Mouse (Mus musculus): Measurements from ENCODE around the gene Tm4sf19.

Gene Tm4sf19

DNA sequence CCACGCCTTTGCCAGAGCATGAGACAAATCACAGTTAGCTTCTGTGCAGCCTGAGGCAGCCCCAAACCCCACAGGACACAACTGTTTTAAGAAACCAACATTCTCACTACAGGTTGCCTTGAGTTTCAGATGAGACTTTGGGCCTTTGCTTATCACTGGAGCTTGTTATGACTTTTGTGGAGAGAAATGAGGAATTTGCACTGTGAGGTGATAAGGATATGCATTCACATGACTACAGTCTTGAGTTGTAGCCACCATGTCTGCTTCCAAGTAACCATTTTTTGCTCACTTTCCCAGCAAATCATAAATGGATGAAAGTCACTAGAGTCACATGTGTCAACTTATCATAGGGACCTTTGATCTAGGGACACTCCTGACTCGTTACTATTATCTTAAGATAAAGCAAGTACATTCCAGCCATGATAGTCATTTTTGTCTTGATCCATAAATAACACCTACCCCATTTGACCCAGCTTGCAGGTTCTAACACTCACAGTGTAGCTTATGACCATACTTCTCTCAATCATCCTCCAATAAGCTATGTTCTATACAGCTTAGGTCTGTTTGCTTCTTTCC, 46.3 kb downstream of the Tm4sf19 start:
- TF ChIP-seq GATA4 (IDR thresholded peaks at IDR 0.05; ENCODE audit: insufficient replicate concordance, low read length), result no peak

DNA sequence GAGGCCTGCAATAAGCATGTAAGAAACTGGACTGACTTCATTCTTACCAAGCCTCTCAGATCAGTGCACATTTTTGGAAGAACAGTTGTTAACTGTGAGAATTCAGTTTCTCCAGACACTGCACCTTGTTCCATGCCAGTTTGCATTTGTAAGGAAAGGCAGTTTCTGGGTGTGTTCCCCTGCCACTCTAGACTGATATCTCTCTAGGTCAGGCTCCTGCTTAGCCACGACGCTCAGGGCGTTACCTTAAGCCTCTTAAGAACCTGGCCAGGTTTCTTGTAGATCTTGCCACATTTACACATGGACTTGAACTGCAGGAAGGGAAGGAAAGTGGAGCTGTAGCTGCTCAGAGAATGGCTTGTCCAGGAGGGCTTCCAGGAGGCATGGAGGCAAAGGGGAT, 49.4 kb downstream of the Tm4sf19 start:
- no peak for TF ChIP-seq GATA4 (IDR thresholded peaks at IDR 0.05; ENCODE audit: insufficient replicate concordance, low read length)

DNA sequence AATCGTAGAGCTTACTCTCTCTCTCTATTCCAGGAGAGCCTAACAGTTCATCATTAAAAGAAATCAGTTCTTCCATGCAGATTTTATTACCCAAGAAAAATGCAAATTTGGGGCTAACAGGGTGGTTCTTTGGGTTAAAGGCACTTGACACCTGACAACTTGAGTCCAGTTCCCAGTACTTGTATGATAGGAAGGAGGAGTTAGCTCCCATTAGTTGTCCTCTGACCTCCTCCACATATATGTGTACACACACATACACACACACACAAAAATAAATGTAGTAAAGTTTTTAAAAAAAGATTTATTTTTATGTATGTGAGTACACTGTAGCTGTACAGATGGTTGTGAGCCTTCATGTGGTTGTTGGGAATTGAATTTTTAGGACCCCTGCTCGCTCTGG, 49.8 kb downstream of the Tm4sf19 start:
- no peak for TF ChIP-seq GATA4 (IDR thresholded peaks at IDR 0.05; ENCODE audit: insufficient replicate concordance, low read length)

DNA sequence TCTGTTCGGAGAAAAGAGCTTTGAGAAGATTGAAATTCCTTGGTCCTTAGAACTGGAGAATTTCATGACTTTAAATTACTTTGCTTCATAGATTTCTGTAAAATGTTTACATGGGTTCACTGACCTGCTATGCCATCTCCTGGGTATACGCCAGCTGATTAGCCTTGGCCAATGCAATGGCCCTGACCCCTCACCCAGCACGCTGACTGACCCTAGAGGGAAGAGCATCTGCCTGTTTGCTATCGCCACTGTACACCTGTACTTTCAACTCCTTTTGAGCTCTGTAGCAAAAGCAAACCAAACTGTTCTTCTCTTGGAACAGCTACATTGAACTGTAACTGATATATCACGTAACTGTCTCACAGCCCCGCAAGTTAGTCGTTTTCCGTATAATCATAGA, 52.8 kb downstream of the Tm4sf19 start:
- TF ChIP-seq GATA4 (IDR thresholded peaks at IDR 0.05; ENCODE audit: insufficient replicate concordance, low read length), result no peak

DNA sequence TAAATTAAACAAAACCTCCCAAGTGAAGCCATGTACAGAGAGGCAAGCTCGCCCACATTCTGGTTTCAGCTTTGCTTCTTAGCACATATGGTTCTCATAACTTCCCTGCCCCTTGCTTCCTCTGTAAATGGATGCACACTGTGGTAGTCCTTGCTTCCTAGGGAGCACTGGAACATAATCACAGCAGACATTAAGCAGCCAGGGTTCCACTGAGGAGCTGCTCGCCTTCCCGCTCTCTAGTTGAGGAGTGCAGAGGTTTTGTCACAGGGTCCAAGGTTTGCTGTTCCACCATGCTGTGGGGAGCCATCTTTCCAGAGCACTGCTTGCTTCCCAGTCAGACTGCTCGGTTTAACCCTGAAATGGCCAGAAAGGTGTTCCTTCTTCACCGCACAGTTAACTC, 54.3 kb downstream of the Tm4sf19 start:
- TF ChIP-seq GATA4 (IDR thresholded peaks at IDR 0.05; ENCODE audit: insufficient replicate concordance, low read length), result no peak

DNA sequence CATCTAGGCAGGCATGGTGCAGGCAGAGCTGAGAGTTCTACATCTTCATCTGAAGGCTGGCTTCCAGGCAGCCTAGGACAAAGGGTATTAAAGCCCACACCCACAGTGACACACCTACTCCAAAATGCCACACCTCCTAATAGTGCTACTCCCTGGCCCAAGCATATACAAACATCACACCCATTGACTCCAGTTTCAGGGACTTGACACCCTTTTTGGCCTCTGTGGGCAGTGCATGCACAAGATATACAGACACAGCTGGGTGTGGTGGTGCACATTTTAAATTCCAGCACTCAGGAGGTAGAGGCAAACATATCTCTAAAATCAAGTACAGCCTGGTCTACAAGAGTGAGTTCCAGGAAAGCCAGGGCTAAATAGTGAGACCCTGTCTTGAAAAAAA, 55.8 kb downstream of the Tm4sf19 start:
- no peak for TF ChIP-seq GATA4 (IDR thresholded peaks at IDR 0.05; ENCODE audit: insufficient replicate concordance, low read length)

DNA sequence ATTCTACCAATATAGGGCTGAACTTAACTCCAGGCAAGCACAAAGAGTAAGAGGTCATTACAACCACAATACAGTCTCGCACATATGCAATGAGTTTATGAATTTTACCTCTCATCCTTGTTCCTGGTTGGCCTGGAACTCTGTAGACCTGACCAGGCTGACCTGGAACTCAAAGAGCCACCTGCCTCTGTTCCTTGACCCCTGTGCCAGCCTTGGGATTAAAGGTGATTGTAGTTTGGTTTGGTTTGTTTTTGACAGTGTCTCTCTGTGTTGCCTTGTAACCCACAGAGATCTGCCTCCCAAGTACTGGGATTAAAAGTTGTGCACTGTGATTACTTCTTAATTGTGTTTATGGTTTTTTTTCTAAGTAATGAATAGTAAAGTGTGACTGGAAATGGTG, 56.5 kb downstream of the Tm4sf19 start:
- no peak for TF ChIP-seq GATA4 (IDR thresholded peaks at IDR 0.05; ENCODE audit: insufficient replicate concordance, low read length)
